13 mouse cellular contexts compared by ENCODE assay signal in genomic region chr4:151238970-151239684, GRCm38 (mm10).
DNase-seq lines count a peak whose midpoint lies in the region; ATAC-seq and TF ChIP-seq lines count a peak whose summit lies in the region.
"Had no signal": no experiment of that assay in that cellular context is flagged by ENCODE, and none has a peak within 500 bp of the region (broad histone marks: within the 10 kb centered on the region; RNA-seq: fewer than 3 reads in every experiment).

No protein-coding gene starts in this region.

- H3K36me3 ChIP-seq in intestine, embryonic 16.5 days (ENCODE audit: control insufficient read depth, insufficient read depth, low read length) = no peaks in the 10 kb centered on the region
- no peaks in the 10 kb centered on the region for H3K36me3 ChIP-seq in kidney, embryonic 14.5 days (ENCODE audit: control insufficient read depth, insufficient read depth, low read length)
- H3K36me3 ChIP-seq: intestine, embryonic 15.5 days; limb, embryonic 13.5 days; lung, embryonic 15.5 days had no signal

- DNase-seq in gastrocnemius, adult 2 months = peak; percentile 41
- no peak for DNase-seq in gastrocnemius, postnatal 4 days (ENCODE audit: low spot score in 2 of 2)
- peak; percentile 30 to 38 for DNase-seq in left cerebral cortex, adult 18-20 months (ENCODE audit: low spot score in 2 of 2)
- no peak for DNase-seq in left cerebral cortex, adult 9 months (ENCODE audit: low spot score in 2 of 2)
- peak; percentile 40 for DNase-seq in Muller cell, postnatal 12 days (ENCODE audit: inconsistent ontology term)
- peak; percentile 32 to 68 for DNase-seq in left cerebral cortex, postnatal 14 days (ENCODE audit: low spot score in 2 of 2)

- no peak for ATAC-seq in intestine, embryonic 16.5 days
- ATAC-seq in kidney, embryonic 14.5 days (ENCODE audit: low FRiP score, low TSS enrichment) = no peak
- ATAC-seq: intestine, embryonic 15.5 days had no signal

- H3K27me3 ChIP-seq in intestine, embryonic 16.5 days (replicated peaks; ENCODE audit: control insufficient read depth, insufficient read depth, low read length) = no peaks in the 10 kb centered on the region
- H3K27me3 ChIP-seq in kidney, embryonic 14.5 days (ENCODE audit: control insufficient read depth, insufficient read depth, low read length) = no peaks in the 10 kb centered on the region
- H3K27me3 ChIP-seq: intestine, embryonic 15.5 days; lung, embryonic 15.5 days had no signal

- peak; percentile 18; the same call in 1 of the 2 replicates for TF ChIP-seq CTCF in gastrocnemius, adult 2 months (IDR thresholded peaks at IDR 0.05)

- no peak overlapping the region for H3K9ac ChIP-seq in intestine, embryonic 16.5 days (ENCODE audit: low read depth, low read length)
- no peak overlapping the region for H3K9ac ChIP-seq in kidney, embryonic 14.5 days (ENCODE audit: low read depth, low read length)
- H3K9ac ChIP-seq: intestine, embryonic 15.5 days; limb, embryonic 13.5 days; lung, embryonic 15.5 days had no signal

- H3K4me3 ChIP-seq in gastrocnemius, adult 2 months = no peak overlapping the region
- no peak overlapping the region for H3K4me3 ChIP-seq in intestine, embryonic 16.5 days (ENCODE audit: low read length)
- H3K4me3 ChIP-seq in kidney, embryonic 14.5 days (ENCODE audit: low read length) = no peak overlapping the region
- H3K4me3 ChIP-seq: erythroblast, embryonic 14.5 days; intestine, embryonic 15.5 days; limb, embryonic 13.5 days; lung, embryonic 15.5 days had no signal

- 80% methylated on average over 19 of the region's 19 CpGs for WGBS in intestine, embryonic 16.5 days
- WGBS in kidney, embryonic 14.5 days = 80% methylated on average over 19 of the region's 19 CpGs

- H3K27ac ChIP-seq in gastrocnemius, adult 2 months = no peak overlapping the region
- H3K27ac ChIP-seq in intestine, embryonic 16.5 days (ENCODE audit: low read length) = no peak overlapping the region
- H3K27ac ChIP-seq in kidney, embryonic 14.5 days (ENCODE audit: low read depth, low read length) = no peak overlapping the region
- H3K27ac ChIP-seq: intestine, embryonic 15.5 days; limb, embryonic 13.5 days; lung, embryonic 15.5 days had no signal

- 0 out of 2 replicates have a peak, but pooled peaks cover 9% of the 10 kb centered on the region for H3K9me3 ChIP-seq in intestine, embryonic 16.5 days (ENCODE audit: control insufficient read depth, low read length)
- H3K9me3 ChIP-seq in kidney, embryonic 14.5 days (ENCODE audit: control insufficient read depth, low read length) = 0 out of 2 replicates have a peak, but pooled peaks cover 2% of the 10 kb centered on the region
- H3K9me3 ChIP-seq: intestine, embryonic 15.5 days; lung, embryonic 15.5 days had no signal

- H3K4me2 ChIP-seq in intestine, embryonic 16.5 days (ENCODE audit: low read depth, low read length) = no peak overlapping the region
- H3K4me2 ChIP-seq in kidney, embryonic 14.5 days (replicated peaks; ENCODE audit: low read depth, low read length) = no peak overlapping the region
- H3K4me2 ChIP-seq: intestine, embryonic 15.5 days; limb, embryonic 13.5 days; lung, embryonic 15.5 days; midbrain, embryonic 11.5 days had no signal

- no peaks in the 10 kb centered on the region for H3K4me1 ChIP-seq in intestine, embryonic 16.5 days (ENCODE audit: control insufficient read depth, insufficient read depth, low read length)
- H3K4me1 ChIP-seq in kidney, embryonic 14.5 days (ENCODE audit: control insufficient read depth, insufficient read depth, low read length) = no peaks in the 10 kb centered on the region
- H3K4me1 ChIP-seq: intestine, embryonic 15.5 days; limb, embryonic 13.5 days had no signal

- intact Hi-C loops in gastrocnemius, adult 2 months (cut with DNase I) = no loop called here
- intact Hi-C loops in left cerebral cortex, postnatal 14 days (cut with DNase I) = no loop called here

Comparison
In these comparisons a context has a peak if more than half of its experiments do, and no peak if none do; other contexts are left out.
1. DNase-seq: peak in gastrocnemius, adult 2 months (single experiment), left cerebral cortex, adult 18-20 months (2 of 2), Muller cell, postnatal 12 days (single experiment) and left cerebral cortex, postnatal 14 days (2 of 2); none in gastrocnemius, postnatal 4 days (0 of 2) and left cerebral cortex, adult 9 months (0 of 2).